Mouse (Mus musculus) left cerebral cortex, postnatal 4 days (tissue): Measurements from ENCODE around the gene Ccl5. TPM values are rescaled to one million over a fixed set of nuclear protein-coding genes. Genes with fewer than 3 reads are reported as not detected.
"Not testable (repeated sequence)": the region's sequence is repeated elsewhere in the genome, so short reads cannot be mapped to it uniquely, and the experiment has no call there.

Experiments
- DNase-seq: peaks from one replicate; pipeline ENCODE4 v3.0.0-alpha.2; 2022
- intact Hi-C: fragments of 180-260 bp; cut with DNase I; formaldehyde crosslinking; loops from one replicate; pipeline ENCODE4 v1.15.1; 2025
- total RNA-seq, 2 experiments: library from RNA; stranded (reverse); gene quantifications; 2 replicates each; pipeline ENCODE4 v1.2.3; 2021

The Ccl5 gene
- not detected for total RNA-seq

DNA sequence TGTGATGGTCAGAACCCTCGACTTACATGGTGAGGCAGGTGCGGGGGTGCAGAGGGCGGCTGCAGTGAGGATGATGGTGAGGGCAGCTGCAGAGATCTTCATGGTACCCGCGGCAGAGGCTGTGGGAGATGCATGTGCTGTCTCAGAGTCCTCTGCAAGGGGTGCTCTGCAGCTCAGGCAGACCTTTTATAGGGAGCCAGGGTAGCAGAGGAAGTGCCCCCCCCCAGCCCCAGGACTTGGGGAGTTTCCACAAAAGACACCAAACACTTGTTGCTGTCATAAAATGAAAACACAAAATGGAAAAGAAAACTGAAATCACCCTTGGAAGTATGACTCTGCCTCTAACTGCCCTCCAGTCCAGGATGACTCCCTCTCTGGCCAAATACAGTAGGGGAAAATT is at the start of gene Ccl5:
Gene Ccl5 (minus strand): TSS at position 159 of the 400 bp plus-strand sequence.
- intact Hi-C loops: no loop called here
- DNase-seq: no peak

DNA sequence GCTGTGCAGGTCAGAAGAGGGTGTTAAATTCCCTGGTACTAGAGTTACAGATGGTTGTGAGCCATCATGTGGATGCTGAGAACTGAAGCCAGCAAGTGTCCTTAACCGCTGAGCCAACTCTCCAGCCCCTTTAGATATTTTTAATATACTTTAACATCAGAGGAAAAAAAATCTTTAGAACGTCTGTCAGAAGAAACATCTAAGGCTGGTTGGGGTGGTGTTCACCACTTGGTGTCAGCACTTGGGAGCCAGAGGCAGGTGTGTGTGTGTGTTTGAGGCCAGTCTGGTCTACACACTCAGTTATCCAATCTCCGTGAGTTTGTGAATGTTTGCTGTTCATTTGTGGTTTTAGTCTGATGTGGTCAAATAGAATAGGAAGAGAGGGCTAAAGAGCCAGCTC is 48.7 kb upstream of the Ccl5 start:
- intact Hi-C loops: no loop called here
- no peak for DNase-seq

DNA sequence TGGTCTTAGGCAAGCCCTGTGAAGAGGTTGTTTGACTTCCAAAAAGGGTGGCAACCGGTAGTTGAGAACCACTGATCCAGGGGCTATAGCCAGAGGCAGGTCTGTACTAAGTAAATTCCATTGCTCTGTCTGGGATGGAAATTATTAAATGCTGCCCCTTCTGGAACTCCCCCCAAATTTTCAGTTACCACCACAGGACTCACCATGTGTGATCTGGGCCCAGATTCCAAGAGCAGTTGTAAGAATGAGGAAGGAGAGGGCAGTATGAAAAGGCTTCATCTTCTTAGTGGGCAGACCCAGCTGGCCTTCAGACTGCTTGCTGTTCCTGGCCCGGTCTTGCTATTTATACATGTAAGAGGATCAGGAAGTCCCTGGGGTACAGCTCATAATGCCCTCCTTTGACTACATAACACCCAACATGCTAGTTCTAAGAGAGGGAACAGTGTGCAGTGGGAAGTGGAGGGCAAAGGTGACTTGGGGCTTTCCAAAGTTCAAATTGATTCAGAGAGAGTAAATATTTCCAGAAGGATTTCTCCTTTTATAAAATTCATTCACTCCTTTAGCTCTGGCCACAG is 48.0 kb upstream of the Ccl5 start, which contains the start of gene Ccl9:
Gene Ccl9 (minus strand): TSS at position 451 of the 575 bp plus-strand sequence.
- no peak for DNase-seq
- intact Hi-C loops: no loop called here

GRCm38 (mm10) chr11:83576927-83577555 is 46.7 kb upstream of the Ccl5 start:
- intact Hi-C loops: no loop called here
- DNase-seq: no peak

DNA sequence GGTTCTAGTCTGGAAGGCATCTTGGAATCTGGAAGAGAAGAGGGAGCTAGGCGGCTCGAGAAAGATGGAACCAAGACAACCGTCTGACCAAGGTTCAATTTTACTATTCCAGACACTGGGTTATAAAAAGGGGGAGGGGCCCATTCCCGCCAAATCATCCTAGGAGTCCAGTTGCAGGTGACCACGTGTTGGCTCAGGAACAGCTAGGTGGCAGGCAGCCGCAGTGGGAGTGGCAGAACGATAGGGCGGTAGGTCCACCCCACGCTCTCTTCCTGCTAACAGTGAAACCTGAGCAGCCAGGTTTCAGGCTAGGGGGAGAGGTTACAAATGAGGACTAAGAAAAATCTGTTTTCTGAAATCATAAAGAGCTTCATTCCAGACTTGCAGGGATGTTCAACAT is 42.5 kb upstream of the Ccl5 start:
- DNase-seq: no peak
- intact Hi-C loops: no loop called here

DNA sequence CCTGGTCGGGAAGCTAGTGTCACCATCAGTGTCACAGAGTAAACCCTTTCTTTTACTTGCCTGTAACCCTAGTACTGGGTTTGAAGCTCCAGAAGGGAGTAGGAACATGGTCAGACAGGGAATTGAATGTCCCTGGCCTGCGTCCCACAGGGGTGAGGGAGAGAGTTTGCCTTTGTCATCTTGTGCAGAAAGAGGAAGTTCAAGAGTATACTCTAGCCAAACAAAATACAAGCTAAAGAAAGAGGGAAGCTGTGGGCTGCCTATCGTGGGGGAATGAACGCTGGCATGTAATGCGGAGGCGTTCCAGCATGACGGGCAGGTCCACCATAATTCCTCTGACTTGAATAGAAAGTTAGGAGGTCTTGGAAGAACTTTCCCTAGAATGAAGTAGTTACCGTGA is 41.9 kb upstream of the Ccl5 start:
- no peak for DNase-seq
- intact Hi-C loops: no loop called here

- no peak for DNase-seq
- intact Hi-C loops: no loop called here
Observed at GRCm38 (mm10) chr11:83570189-83570588, 39.9 kb upstream of the Ccl5 start.

- intact Hi-C loops: no loop called here
- DNase-seq: no peak
Observed at GRCm38 (mm10) chr11:83569249-83569648, 38.9 kb upstream of the Ccl5 start.

GRCm38 (mm10) chr11:83568786-83569185 is 38.5 kb upstream of the Ccl5 start:
- intact Hi-C loops: no loop called here
- no peak for DNase-seq

GRCm38 (mm10) chr11:83568061-83568460 is 37.7 kb upstream of the Ccl5 start:
- no peak for DNase-seq
- intact Hi-C loops: no loop called here

GRCm38 (mm10) chr11:83567311-83567710 is 37.0 kb upstream of the Ccl5 start:
- intact Hi-C loops: no loop called here
- no peak for DNase-seq

DNA sequence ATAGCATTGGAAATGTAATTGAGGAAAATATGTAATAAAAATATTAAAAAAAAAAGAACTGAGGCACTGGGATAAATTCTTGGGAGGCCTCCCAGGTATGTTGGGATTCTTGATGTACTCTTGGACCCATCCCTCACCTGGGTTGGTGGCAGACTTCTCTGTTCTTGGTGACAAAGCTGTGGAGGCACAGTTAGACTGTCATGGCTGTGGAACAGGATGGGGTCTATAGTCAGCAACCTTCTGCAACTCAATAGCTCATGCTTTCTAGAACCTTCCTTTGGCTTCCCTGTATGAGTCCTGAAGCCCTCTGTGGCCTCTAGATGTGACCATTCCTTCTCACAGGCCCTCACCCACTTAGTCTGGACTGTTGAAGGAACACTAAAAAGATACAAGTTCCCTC is 36.3 kb upstream of the Ccl5 start:
- no peak for DNase-seq
- intact Hi-C loops: no loop called here

- no peak for DNase-seq
- intact Hi-C loops: no loop called here
Observed at GRCm38 (mm10) chr11:83563754-83564153, 33.4 kb upstream of the Ccl5 start.

- intact Hi-C loops: no loop called here
- DNase-seq: no peak
Observed at GRCm38 (mm10) chr11:83562311-83562887, 32.1 kb upstream of the Ccl5 start.

DNA sequence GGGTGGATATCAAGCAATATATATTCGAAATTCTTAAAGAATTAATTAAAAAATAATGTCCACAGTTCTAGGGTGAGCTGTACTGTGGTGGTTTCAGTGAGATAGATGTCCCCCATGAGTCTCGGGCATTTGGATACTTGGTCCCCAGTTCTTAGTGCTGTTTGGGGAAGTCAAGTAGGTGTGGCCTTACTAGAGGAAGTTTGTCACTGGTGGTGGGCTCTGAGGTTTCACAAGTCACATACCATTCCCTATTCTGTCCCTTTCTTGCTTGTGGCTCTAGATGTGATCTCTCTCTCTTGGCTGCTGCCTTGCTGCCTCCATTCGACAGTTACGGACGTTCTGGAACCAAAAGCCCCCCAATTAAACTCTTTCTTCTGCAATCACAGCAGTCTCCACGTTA is 30.1 kb upstream of the Ccl5 start:
- intact Hi-C loops: no loop called here
- DNase-seq: no peak

GRCm38 (mm10) chr11:83557074-83557473 is 26.8 kb upstream of the Ccl5 start:
- DNase-seq: no peak
- intact Hi-C loops: no loop called here

DNA sequence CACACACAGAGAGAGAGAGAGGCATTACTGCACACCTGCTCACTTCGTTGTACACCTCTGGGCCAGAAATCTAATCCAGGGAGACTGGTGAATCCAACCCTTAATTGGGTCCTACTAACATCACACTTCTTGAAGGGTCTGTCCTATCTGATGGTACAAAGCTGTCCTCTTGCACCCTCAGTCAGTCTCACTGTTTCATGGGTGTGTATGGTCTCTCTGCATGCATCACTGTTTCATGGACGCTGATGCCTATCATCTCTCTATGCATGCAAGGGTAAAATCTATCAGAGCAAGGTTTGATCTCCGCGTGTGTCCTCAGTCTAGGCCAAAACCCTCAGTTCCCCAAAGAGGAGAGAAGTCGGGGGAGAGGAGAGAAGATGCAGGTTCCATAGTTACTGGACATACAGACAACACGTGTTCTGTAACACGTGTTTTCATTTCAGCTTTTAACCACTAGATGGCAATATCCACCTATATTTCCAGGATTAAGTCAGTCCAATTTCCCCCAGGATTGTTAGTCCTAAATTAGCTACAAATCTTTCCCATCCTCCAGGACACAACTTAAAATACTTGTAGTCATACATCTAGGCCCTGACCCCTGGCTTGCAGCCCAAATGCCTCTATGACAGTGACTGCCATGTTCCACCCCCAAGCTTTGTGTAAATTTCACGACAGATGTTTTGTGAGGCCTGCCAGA is 25.9 kb upstream of the Ccl5 start:
- intact Hi-C loops: loop anchor here (1.0 kb wide), 1 partner anchor 183 kb away; no protein-coding TSS in a partner anchor
- peak; percentile 44 for DNase-seq

DNA sequence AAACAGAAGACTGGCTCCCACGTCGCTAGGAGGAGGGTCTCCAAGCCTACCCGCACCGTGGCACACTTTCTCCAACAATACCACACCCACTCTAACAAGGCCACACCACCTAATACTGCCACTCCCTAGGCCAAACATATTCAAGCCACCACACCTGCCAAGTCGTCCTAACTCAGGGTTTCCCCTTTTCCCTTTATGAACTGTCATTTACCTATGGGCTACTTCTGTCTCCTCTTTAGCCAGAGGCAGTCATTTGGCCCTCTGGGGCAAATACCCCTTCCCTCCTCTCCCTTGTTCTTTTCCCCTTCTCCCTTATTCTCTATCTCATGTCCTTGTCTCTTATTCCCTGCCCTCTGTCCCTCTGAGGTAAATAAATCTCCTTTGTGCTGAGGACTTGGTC is 21.4 kb upstream of the Ccl5 start:
- intact Hi-C loops: no loop called here
- no peak for DNase-seq

- intact Hi-C loops: not testable (repeated sequence)
Observed at GRCm38 (mm10) chr11:83551037-83551436, 20.7 kb upstream of the Ccl5 start.

DNA sequence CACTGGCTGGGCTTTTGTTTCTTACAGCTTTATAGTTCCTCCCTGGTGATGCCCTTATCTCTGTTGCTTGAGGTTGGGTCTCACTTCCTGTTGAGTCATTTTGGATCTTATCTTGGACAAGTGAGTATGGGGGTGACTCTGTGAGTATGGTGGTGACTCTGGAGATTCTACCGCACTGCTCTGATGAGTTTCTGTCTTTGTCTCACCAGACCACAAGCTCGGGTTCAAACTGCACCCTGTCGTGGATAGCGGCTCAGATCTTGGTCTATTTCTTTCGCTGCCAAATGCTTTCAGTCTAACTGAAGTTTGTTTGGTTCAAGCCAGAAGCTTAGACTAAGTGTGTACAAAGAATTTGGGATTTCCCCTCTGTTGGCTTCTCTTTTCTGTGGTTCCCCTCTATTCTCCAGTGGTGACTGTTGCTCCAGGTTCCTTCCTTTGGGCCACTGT is 19.9 kb upstream of the Ccl5 start:
- intact Hi-C loops: no loop called here
- no peak for DNase-seq

More at GRCm38 (mm10) chr11:83551037-83551436, 20.7 kb upstream of the Ccl5 start:
- DNase-seq: not testable (repeated sequence)

DNA sequence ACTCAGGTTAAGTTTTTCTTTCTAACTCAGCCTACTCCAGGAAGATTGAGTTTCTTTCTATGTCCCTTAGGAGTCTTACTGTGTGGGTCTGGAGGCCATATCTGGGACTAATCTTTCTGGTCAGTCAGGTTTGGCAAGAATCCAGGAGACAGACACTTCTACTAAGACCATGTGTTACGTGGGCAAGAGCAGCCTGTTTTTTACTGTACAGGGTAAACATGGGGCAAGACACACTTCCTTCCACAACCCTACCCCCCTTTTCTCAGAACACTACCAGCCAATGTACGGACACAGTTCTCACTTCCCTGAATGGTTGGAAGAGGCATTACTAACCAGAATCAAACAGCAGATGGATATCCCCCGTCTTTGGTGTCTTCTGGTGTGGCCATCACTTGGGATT is 13.9 kb upstream of the Ccl5 start:
- intact Hi-C loops: no loop called here
- no peak for DNase-seq

- intact Hi-C loops: no loop called here
- DNase-seq: no peak
Observed at GRCm38 (mm10) chr11:83541415-83541814, 11.1 kb upstream of the Ccl5 start.
